Mouse (Mus musculus) ES-Bruce4 (cell line): ENCODE measurements around the gene Acy3. TPM values are rescaled to one million over a fixed set of nuclear protein-coding genes. Genes with fewer than 3 reads are reported as not detected.

Experiments used
- H3K27ac ChIP-seq: 2 replicates; pipeline ENCODE4 v1.5.1; 2012; ENCODE audit warnings: low read length, inconsistent platforms; ENCODE audit not compliant: insufficient read depth
- H3K27me3 ChIP-seq: 2 replicates; pipeline ENCODE4 v1.6.1; 2012; ENCODE audit warnings: mild to moderate bottlenecking, low read length, inconsistent platforms; ENCODE audit not compliant: control insufficient read depth, poor library complexity, insufficient read depth, severe bottlenecking
- H3K36me3 ChIP-seq: 2 replicates; pipeline ENCODE4 v1.6.1; 2012; ENCODE audit warnings: inconsistent platforms, mild to moderate bottlenecking, low read length, moderate library complexity; ENCODE audit not compliant: control insufficient read depth, poor library complexity, insufficient read depth, severe bottlenecking
- H3K4me1 ChIP-seq: one replicate; pipeline ENCODE4 v1.8.1; 2011; ENCODE audit warnings: low read length; ENCODE audit not compliant: control insufficient read depth, insufficient read depth
- H3K4me3 ChIP-seq: 2 replicates; pipeline ENCODE4 v1.5.1; 2011; ENCODE audit warnings: low read depth, mild to moderate bottlenecking, low read length
- H3K9ac ChIP-seq: 2 replicates; pipeline ENCODE4 v1.6.1; 2012; ENCODE audit warnings: low read depth, mild to moderate bottlenecking, inconsistent platforms; ENCODE audit not compliant: poor library complexity, severe bottlenecking
- H3K9me3 ChIP-seq: replicated peaks from 2 replicates; pipeline ENCODE4 v1.6.1; 2012; ENCODE audit warnings: mild to moderate bottlenecking, low read length, inconsistent platforms; ENCODE audit not compliant: control insufficient read depth, poor library complexity, insufficient read depth, severe bottlenecking
- CTCF ChIP-seq: IDR thresholded peaks from one replicate; pipeline ENCODE4 v1.8.1; 2011; ENCODE audit warnings: low read depth, low read length
- EP300 ChIP-seq: IDR thresholded peaks from 2 replicates; pipeline ENCODE4 v1.6.1; 2011; ENCODE audit warnings: low read depth, low read length; ENCODE audit not compliant: insufficient read depth
- POLR2A ChIP-seq: IDR thresholded peaks from one replicate; pipeline ENCODE4 v1.8.1; 2011; ENCODE audit warnings: low read length; ENCODE audit not compliant: insufficient read depth
- polyA plus RNA-seq: library from polyadenylated mRNA; stranded (reverse); fragments of >200 nt; gene quantifications from 2 replicates; pipeline ENCODE4 v1.2.4, GENCODE M21; 2011; ENCODE audit warnings: low read depth; ENCODE audit not compliant: missing spikeins, insufficient read depth, insufficient read length

Gene Acy3
- polyA plus RNA-seq, 1 experiment: 7.8 TPM

DNA sequence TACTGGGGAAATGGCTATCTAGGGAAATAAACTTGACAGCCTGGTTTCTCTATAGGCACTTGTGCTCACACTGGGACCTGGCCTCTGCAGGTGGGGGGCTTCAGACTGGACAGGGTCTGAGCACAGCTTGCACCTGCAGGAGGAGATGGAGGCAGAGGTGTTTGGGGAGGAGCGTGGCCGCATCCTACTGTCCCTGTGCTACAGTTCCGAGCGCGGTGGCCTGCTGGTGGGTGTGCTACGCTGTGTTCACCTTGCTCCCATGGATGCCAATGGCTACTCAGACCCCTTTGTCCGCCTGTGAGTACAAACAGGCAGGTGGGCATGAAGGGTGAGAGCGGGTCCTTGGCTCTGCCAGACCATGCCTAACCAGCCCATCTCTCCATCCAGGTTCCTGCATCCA, 19.6 kb downstream of the Acy3 start:
- Histone ChIP-seq H3K4me3 (no peak overlapping the region), H3K9me3 (no peaks in the 10 kb centered on the region), H3K27me3 (no peaks in the 10 kb centered on the region), H3K36me3 (peaks cover 8% of the 10 kb centered on the region; the same call in 1 of the 2 replicates), H3K27ac (no peak overlapping the region), H3K4me1 (peaks cover 3% of the 10 kb centered on the region), H3K9ac (no peak overlapping the region)
- no peak for TF ChIP-seq CTCF
- no peak for TF ChIP-seq EP300
- TF ChIP-seq POLR2A: no peak

- Histone ChIP-seq H3K27me3 (no peaks in the 10 kb centered on the region), H3K4me1 (no peaks in the 10 kb centered on the region), H3K36me3 (peaks cover 8% of the 10 kb centered on the region; the same call in 1 of the 2 replicates), H3K4me3 (no peak overlapping the region), H3K27ac (no peak overlapping the region), H3K9ac (no peak overlapping the region), H3K9me3 (no peaks in the 10 kb centered on the region)
- TF ChIP-seq CTCF (no peak), EP300 (no peak), POLR2A (no peak)
These were observed 24.7 kb downstream of the Acy3 start for GRCm38 (mm10) chr19:4011086-4011485.

- Histone ChIP-seq H3K27ac (no peak within 1 kb of the TSS), H3K36me3 (peaks cover 8% of the 10 kb centered on the region; the same call in 1 of the 2 replicates), H3K9ac (peak within 1 kb of the TSS; percentile 57), H3K27me3 (no peaks in the 10 kb centered on the region), H3K4me3 (peak within 1 kb of the TSS; percentile 96), H3K4me1 (no peaks in the 10 kb centered on the region), H3K9me3 (no peaks in the 10 kb centered on the region)
- TF ChIP-seq CTCF: peak; percentile 62
- no peak for TF ChIP-seq POLR2A
- no peak for TF ChIP-seq EP300
These were observed 26.2 kb downstream of the Acy3 start, which contains the start of gene Ndufv1 for GRCm38 (mm10) chr19:4012432-4013022. TSS of gene Ndufv1 (minus strand) at chr19:4012806.

DNA sequence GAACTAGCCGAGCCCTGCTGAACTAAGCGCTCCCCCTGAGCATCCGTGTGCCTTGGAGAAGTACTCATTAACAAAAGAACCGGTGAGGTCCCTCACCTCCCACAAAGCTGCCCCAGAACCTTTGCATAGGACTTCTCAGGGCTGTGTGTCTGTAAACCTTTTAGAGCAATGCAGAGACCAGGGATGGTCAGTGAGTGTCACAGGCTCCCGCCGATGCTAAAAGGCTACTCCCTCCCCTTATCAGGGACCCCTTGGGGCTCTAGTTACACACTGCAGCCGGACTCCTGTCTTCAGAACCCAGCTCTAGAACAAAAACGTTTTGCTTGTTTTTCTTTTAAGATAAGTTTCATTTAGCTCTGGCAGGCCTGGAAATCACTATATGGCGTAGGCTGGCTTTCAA, 26.7 kb downstream of the Acy3 start:
- Histone ChIP-seq H3K27me3 (no peaks in the 10 kb centered on the region), H3K4me3 (peak overlapping the region; percentile 75), H3K27ac (no peak overlapping the region), H3K36me3 (peaks cover 6% of the 10 kb centered on the region; the same call in 1 of the 2 replicates), H3K9me3 (no peaks in the 10 kb centered on the region), H3K9ac (peak overlapping the region; percentile 57), H3K4me1 (no peaks in the 10 kb centered on the region)
- no peak for TF ChIP-seq POLR2A
- no peak for TF ChIP-seq CTCF
- TF ChIP-seq EP300: no peak

DNA sequence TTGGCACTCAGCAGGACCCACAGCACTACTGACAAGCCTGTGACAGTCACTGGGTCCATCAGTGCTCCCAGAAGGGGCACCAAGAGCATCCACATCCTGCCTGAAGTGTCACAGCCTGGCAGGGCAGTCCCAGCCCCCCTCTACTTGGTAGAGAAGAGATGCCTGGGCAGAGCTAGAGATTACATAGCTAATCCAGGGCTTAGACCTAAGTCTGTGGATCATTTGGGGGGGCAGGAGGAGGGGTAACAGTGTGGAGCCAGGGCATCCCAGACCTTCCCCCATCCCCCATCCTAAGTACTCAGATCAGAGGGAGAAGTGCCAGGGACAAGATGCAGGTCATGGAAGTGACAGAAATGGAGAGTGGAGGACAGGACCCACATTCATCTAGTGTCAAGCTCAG, 28.4 kb downstream of the Acy3 start:
- Histone ChIP-seq H3K9me3 (no peaks in the 10 kb centered on the region), H3K9ac (no peak overlapping the region), H3K27me3 (no peaks in the 10 kb centered on the region)

GRCm38 (mm10) chr19:4015635-4016034, 29.3 kb downstream of the Acy3 start:
- Histone ChIP-seq H3K36me3 (no peaks in the 10 kb centered on the region), H3K4me1 (no peaks in the 10 kb centered on the region), H3K9ac (no peak overlapping the region), H3K27me3 (no peaks in the 10 kb centered on the region), H3K9me3 (no peaks in the 10 kb centered on the region), H3K4me3 (no peak overlapping the region), H3K27ac (no peak overlapping the region)
- TF ChIP-seq EP300: no peak
- TF ChIP-seq POLR2A: no peak
- no peak for TF ChIP-seq CTCF

More for the DNA sequence above, 28.4 kb downstream of the Acy3 start:
- peaks cover 3% of the 10 kb centered on the region; the same call in 1 of the 2 replicates for H3K36me3 ChIP-seq
- no peak overlapping the region for H3K4me3 ChIP-seq
- TF ChIP-seq CTCF (no peak), EP300 (no peak), POLR2A (no peak)
- no peak overlapping the region for H3K27ac ChIP-seq
- H3K4me1 ChIP-seq: no peaks in the 10 kb centered on the region
